Mouse (Mus musculus): ENCODE results near the gene Acap1.
A peak's percentile ranks its signal among the peaks of the same experiment; 100 is the strongest.

Acap1 gene

GRCm38 (mm10) chr11:69900471-69901405 lies 5.4 kb upstream of the Acap1 start, which contains the start of the genes 2810408A11Rik and Neurl4:
Gene 2810408A11Rik, minus strand, starts transcription at chr11:69900987.
Gene Neurl4, plus strand, starts transcription at chr11:69901072.
- peak; percentile 91 for DNase-seq

GRCm38 (mm10) chr11:69899870-69900269 lies 4.5 kb upstream of the Acap1 start:
- DNase-seq = peak; percentile 33

- peak; percentile 92 for DNase-seq
Measured at GRCm38 (mm10) chr11:69894671-69895070, 668 bp downstream of the Acap1 start.

- DNase-seq = no peak
Measured at GRCm38 (mm10) chr11:69891482-69891881, 3.9 kb downstream of the Acap1 start.

GRCm38 (mm10) chr11:69886907-69887635 lies 8.3 kb downstream of the Acap1 start:
- DNase-seq = no peak

GRCm38 (mm10) chr11:69884663-69885062 lies 10.7 kb downstream of the Acap1 start:
- DNase-seq = no peak

DNA sequence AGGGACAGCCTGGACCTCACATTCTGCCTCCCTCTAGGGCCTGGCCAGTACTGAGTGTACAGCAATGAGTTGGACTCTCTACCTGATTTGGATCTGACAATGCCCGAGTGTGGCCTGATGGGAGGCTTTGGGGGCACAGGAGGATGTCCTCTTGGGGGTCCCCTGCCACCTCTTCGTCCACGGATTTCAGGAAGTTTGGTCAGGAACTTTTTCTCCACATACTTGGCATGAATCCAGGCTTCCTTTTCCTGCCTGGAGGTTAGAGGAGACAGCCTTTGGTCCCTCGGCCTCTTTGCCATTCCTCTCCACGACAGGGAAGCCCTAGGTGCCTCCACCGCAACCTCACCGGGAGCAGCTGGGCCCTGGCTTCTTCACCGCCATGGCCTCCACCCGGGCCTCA lies 11.1 kb downstream of the Acap1 start:
- no peak for DNase-seq

DNA sequence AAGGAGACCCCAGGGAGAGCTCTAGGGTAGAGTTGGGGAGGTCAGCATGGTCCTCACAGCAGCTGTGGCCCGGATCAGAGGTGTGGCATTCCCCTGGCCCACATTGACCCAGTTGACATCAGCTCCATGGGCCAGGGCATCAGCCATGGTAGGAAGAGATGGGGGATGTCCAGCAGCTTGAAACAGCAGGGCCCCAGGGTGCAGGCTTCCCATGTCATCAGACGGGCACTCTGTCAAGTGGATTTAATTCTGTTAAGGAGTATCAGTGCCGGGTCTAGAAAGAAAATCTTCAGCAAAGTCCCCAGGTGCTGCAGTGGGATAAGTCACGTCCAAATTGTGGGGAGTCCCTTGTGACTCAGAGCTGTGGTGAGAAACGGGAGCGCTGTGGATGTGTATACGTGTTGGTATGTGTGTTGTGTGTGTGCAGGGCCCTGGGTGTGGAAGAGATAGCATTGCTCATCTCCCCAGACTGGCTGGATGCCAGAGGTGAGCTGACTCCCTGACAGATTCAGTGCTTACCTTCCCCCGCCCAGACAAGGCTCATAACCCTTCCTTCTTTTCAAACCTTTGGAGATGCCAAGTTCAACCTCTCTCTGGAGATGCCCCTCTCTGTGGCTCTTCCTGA lies 11.7 kb downstream of the Acap1 start:
- DNase-seq = no peak

DNA sequence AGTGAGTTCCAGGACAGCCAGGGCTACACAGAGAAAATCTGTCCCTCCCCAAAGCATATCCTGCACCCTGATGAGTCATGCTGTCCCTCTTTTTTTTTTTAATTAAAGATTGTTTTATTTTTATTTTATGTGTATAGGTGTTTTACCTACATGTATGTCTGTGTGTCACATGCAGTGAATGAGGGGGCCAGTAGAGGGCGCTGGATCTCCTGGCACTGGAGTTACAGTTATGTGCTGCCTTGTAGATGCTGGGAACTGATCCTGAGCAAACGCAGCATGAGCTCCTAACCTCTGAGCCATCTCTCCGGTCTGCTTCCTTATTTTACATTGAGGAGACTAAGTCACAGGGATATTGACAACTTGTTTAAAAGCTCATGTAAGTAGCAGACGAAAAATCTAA lies 12.3 kb downstream of the Acap1 start:
- peak; percentile 72 for DNase-seq

DNA sequence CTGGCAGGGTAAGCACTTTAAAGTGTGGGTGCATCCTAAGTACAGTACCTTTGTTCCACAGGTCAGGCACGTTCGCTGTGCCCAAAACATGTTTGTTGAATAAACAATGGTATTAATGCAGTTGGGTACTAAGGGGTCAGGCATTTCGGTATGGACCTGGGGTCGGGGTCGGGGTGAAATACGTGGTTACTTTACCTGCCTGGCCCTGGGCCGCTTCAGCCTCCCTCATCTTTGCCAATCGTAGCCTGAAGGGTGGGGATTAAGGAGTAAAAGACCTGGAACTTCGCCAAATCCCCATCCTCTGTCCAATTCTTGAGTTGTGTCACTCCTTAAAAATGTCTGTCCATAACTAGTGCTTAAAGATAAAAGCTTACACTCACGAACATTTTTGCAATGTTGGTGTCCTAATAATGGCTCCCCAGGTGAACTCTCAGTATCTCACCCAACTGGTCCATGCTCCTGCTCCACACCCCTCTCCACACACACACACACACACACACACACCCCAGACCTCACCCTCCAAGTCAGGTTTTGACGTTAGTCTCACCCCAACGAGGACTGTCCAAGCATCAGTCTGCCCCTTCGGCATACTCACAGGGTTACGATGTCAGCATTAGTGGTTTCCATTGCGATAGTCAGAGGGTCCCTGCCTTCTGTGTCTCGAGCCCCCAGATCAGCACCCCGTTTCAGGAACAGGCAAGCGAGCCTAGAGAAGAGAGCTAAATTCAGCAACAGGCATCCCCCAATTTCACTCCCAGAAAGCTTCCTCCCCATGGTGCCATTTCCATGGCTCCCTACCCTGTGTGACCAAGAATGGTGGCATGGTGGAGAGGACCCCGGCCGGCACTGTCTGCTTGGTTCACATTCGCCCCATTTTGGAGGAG lies 13.3 kb downstream of the Acap1 start:
- DNase-seq = no peak

- DNase-seq = peak; percentile 75
Measured at GRCm38 (mm10) chr11:69880853-69881603, 14.3 kb downstream of the Acap1 start, which contains the start of gene Kctd11. Gene Kctd11, minus strand, starts transcription at chr11:69881406.

GRCm38 (mm10) chr11:69880506-69880852 lies 14.9 kb downstream of the Acap1 start:
- peak; percentile 71 for DNase-seq

GRCm38 (mm10) chr11:69879711-69880110 lies 15.6 kb downstream of the Acap1 start:
- no peak for DNase-seq

- no peak for DNase-seq
Measured at GRCm38 (mm10) chr11:69878952-69879351, 16.4 kb downstream of the Acap1 start.

GRCm38 (mm10) chr11:69878399-69878798 lies 16.9 kb downstream of the Acap1 start:
- DNase-seq = no peak

DNA sequence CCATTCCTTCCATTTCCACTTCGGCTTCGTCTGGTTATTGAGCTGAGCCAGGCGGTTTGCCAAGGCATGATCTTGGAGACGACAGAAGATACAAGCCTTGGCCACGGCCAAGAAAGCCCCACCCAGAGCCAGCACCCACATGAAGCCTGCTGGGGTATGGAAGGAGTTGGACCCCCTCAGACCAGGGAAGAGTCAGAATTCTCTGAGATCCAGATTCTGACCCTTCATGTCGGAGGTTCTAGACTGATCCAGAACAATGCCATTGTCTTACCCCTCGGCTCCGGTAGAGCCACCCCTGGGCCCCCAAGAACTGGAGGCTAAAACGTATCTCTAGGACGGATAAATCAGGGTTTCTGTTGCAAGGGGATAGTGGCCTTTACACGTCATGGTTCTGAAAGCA lies 17.5 kb downstream of the Acap1 start, which contains the start of gene Tmem95:
Gene Tmem95 (minus strand): TSS at position 141 of the 400 bp plus-strand sequence.
- DNase-seq = no peak

GRCm38 (mm10) chr11:69876867-69877266 lies 18.5 kb downstream of the Acap1 start:
- DNase-seq = peak; percentile 93

DNA sequence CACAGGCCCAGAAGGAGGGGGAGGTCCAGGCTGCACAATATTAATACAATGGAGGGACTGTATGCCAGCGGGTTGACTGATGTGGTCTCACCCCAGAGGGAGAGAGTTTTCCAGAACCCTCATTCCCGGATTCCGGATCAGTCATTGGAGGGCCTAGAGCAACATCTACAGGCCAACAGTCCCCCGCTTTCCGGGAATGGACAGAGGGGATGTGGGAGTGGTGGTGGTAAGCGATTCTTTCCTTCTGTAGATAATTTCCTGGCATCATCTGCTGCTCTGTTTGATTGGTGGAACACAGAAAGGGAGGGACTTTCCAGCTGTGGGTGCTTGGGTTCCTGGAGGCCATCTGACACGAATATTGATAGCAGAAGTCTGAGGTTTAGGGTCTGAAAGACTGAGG lies 19.2 kb downstream of the Acap1 start:
- no peak for DNase-seq

GRCm38 (mm10) chr11:69872451-69872850 lies 22.9 kb downstream of the Acap1 start:
- no peak for DNase-seq

GRCm38 (mm10) chr11:69871822-69872221 lies 23.5 kb downstream of the Acap1 start:
- DNase-seq = no peak

DNA sequence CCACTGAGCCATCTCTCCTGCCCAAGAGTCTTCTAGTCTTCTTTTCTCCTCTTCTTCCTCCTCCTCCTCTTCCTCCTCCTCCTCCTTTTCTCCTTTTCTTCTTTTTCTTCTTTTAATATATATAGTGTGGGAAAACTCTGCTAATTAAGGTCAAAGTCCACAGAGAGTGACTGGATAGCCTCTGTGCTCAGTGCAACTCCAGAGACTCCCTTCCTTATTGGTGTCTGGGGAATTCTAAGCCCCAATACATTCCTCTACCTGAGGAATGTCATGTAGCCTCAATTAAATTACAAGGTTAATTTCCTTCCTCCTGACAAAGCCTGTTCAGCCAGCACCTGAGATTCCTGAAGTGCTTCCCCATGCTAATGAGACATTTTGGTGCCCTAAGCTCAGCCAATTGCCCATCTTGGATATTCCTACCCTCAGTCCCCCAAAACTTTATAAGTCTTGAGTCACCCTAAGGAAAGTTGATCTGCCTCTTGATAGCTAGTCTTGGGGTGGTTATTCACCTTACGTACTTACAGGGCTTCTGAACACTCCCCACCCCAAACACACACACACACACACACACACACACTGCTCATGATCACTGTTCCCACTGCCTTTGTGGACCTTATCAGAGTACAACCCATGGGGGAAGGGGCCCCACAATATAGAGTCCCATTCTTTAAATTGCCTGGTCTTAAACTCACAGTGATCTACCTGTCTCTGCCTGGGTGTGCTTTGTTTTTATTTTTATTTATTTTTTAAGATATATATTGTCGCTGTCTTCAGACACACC lies 24.9 kb downstream of the Acap1 start:
- no peak for DNase-seq

All from thymus, postnatal 25 days (tissue).